Mouse (Mus musculus): ENCODE data around the gene Glce. TPM values are rescaled to one million over a fixed set of nuclear protein-coding genes. Genes with fewer than 3 reads are reported as not detected.

The Glce gene
- total and polyA plus RNA-seq, 2 experiments from 2014 or later = 6.1 to 8.8 TPM

DNA sequence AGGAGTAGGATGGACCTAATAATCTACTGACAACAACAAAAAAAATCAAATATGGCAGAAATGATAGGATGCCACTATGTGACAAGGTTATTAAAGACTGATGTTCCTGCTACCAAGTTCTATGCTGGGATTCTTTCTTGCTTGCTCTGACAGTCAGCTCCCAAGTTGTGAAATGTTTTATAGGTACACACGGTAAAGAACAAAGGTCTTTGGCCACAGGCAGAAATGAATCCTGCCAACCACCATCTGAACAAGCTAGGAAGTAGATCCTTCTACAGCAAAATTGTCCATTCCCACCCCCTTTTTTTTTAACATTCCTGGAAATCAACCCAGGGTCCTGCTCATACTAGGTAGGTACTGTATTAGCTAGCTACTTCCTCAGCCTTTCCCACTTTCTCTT, 25.9 kb downstream of the Glce start:
- no peak overlapping the region for H3K27ac ChIP-seq (ENCODE audit: low read depth)
- ATAC-seq (ENCODE audit: insufficient read depth, low read depth) = no peak
- no peak for TF ChIP-seq CTCF (IDR thresholded peaks at IDR 0.05; ENCODE audit: low read depth)
- no peak for TF ChIP-seq EP300 (IDR thresholded peaks at IDR 0.05; ENCODE audit: low read depth)
- H3K36me3 ChIP-seq (replicated peaks; ENCODE audit: control insufficient read depth, insufficient read depth, low read length) = no peaks in the 10 kb centered on the region
- WGBS = 82% methylated on average over 1 of the region's 1 CpGs
- H3K4me2 ChIP-seq (ENCODE audit: low read depth, low read length) = no peak overlapping the region
- DNase-seq (ENCODE audit: low spot score) = no peak
- no peak overlapping the region for H3K4me3 ChIP-seq (ENCODE audit: low read depth, low read length)
- H3K27me3 ChIP-seq (ENCODE audit: control insufficient read depth, insufficient read depth, low read length) = no peaks in the 10 kb centered on the region
- H3K4me1 ChIP-seq (ENCODE audit: control insufficient read depth, insufficient read depth) = no peaks in the 10 kb centered on the region
- no peaks in the 10 kb centered on the region for H3K9me3 ChIP-seq (replicated peaks; ENCODE audit: control insufficient read depth, low read length)
- H3K9ac ChIP-seq (replicated peaks; ENCODE audit: low read depth, low read length) = no peak overlapping the region

- H3K4me2 ChIP-seq (ENCODE audit: low read depth, low read length) = no peak overlapping the region
- TF ChIP-seq CTCF (IDR thresholded peaks at IDR 0.05; ENCODE audit: low read depth) (no peak), EP300 (IDR thresholded peaks at IDR 0.05; ENCODE audit: low read depth) (no peak)
- H3K4me1 ChIP-seq (ENCODE audit: control insufficient read depth, insufficient read depth) = no peaks in the 10 kb centered on the region
- H3K9me3 ChIP-seq (replicated peaks; ENCODE audit: control insufficient read depth, low read length) = no peaks in the 10 kb centered on the region
- no peak overlapping the region for H3K27ac ChIP-seq (ENCODE audit: low read depth)
- no peak for DNase-seq (ENCODE audit: low spot score)
- H3K9ac ChIP-seq (replicated peaks; ENCODE audit: low read depth, low read length) = no peak overlapping the region
- ATAC-seq (ENCODE audit: insufficient read depth, low read depth) = no peak
- no peaks in the 10 kb centered on the region for H3K27me3 ChIP-seq (ENCODE audit: control insufficient read depth, insufficient read depth, low read length)
- no peaks in the 10 kb centered on the region for H3K36me3 ChIP-seq (replicated peaks; ENCODE audit: control insufficient read depth, insufficient read depth, low read length)
- no peak overlapping the region for H3K4me3 ChIP-seq (ENCODE audit: low read depth, low read length)
- 78% methylated on average over 5 of the region's 5 CpGs for WGBS
Measured at GRCm38 (mm10) chr9:62091604-62092003, 30.9 kb downstream of the Glce start.

DNA sequence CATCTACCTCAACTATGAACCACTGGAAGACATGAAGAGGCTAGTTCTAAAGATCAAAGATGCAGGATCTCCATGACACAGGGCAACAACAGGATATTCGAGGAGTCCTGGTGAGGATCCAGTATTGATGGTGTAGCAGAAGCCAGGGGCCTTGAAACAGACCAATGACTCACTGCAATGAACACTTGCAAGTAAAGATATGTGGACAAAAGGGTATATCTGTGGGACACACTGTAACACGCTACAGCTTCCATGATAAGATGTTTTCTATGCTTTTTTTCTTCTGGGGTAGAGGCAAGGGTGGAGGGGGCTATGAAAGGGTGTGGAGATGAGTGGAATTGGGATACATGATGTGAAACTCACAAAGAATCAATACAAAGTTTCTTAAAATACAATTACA, 36.9 kb downstream of the Glce start:
- H3K9ac ChIP-seq (replicated peaks; ENCODE audit: low read depth, low read length) = no peak overlapping the region
- ATAC-seq (ENCODE audit: insufficient read depth, low read depth) (no peak), DNase-seq (ENCODE audit: low spot score) (no peak)
- TF ChIP-seq EP300 (IDR thresholded peaks at IDR 0.05; ENCODE audit: low read depth) = no peak
- H3K27me3 ChIP-seq (ENCODE audit: control insufficient read depth, insufficient read depth, low read length) = no peaks in the 10 kb centered on the region
- no peak overlapping the region for H3K4me3 ChIP-seq (ENCODE audit: low read depth, low read length)
- H3K9me3 ChIP-seq (replicated peaks; ENCODE audit: control insufficient read depth, low read length) = no peaks in the 10 kb centered on the region
- H3K36me3 ChIP-seq (replicated peaks; ENCODE audit: control insufficient read depth, insufficient read depth, low read length) = no peaks in the 10 kb centered on the region
- peaks cover 4% of the 10 kb centered on the region; the same call in 1 of the 2 replicates for H3K4me1 ChIP-seq (ENCODE audit: control insufficient read depth, insufficient read depth)
- 77% methylated on average over 2 of the region's 2 CpGs for WGBS
- H3K4me2 ChIP-seq (ENCODE audit: low read depth, low read length) = no peak overlapping the region
- H3K27ac ChIP-seq (ENCODE audit: low read depth) = no peak overlapping the region

DNA sequence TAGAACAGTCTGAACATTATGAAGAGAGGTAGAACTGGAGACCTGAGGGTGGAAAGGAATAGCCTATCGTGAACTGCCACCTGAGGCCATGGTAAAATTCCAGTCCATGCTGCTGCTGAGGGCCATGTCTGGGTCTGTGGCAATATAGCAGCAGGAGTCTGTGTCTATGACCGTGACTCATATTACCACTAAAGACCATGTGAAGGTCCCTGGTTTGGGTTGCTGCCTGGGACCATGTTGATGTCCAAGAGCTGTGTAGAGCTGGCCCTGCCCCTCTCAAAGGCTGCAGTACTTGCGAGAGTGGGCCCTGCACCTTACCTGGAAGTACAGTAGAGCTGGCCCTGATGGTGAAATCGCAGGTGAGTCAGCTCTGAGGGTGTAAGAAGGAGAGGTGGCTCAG, 37.6 kb downstream of the Glce start:
- Histone ChIP-seq H3K4me1 (ENCODE audit: control insufficient read depth, insufficient read depth) (peaks cover 4% of the 10 kb centered on the region; the same call in 1 of the 2 replicates), H3K4me2 (ENCODE audit: low read depth, low read length) (no peak overlapping the region), H3K4me3 (ENCODE audit: low read depth, low read length) (no peak overlapping the region), H3K9ac (replicated peaks; ENCODE audit: low read depth, low read length) (no peak overlapping the region), H3K36me3 (replicated peaks; ENCODE audit: control insufficient read depth, insufficient read depth, low read length) (no peaks in the 10 kb centered on the region), H3K9me3 (replicated peaks; ENCODE audit: control insufficient read depth, low read length) (no peaks in the 10 kb centered on the region), H3K27ac (ENCODE audit: low read depth) (no peak overlapping the region), H3K27me3 (ENCODE audit: control insufficient read depth, insufficient read depth, low read length) (no peaks in the 10 kb centered on the region)
- no peak for ATAC-seq (ENCODE audit: insufficient read depth, low read depth)
- WGBS = 95% methylated on average over 4 of the region's 4 CpGs
- DNase-seq (ENCODE audit: low spot score) = no peak
- TF ChIP-seq CTCF (IDR thresholded peaks at IDR 0.05; ENCODE audit: low read depth) (no peak), EP300 (IDR thresholded peaks at IDR 0.05; ENCODE audit: low read depth) (no peak)

- TF ChIP-seq EP300 (IDR thresholded peaks at IDR 0.05; ENCODE audit: low read depth) (no peak), CTCF (IDR thresholded peaks at IDR 0.05; ENCODE audit: low read depth) (no peak)
- WGBS = 4% methylated on average over 2 of the region's 2 CpGs
Measured at GRCm38 (mm10) chr9:62082986-62083385, 39.5 kb downstream of the Glce start.

GRCm38 (mm10) chr9:62081542-62081941, 40.9 kb downstream of the Glce start:
- no peak for DNase-seq (ENCODE audit: low spot score)
- WGBS = 78% methylated on average over 3 of the region's 3 CpGs
- ATAC-seq (ENCODE audit: insufficient read depth, low read depth) = no peak
- TF ChIP-seq EP300 (IDR thresholded peaks at IDR 0.05; ENCODE audit: low read depth) (no peak), CTCF (IDR thresholded peaks at IDR 0.05; ENCODE audit: low read depth) (no peak)
- Histone ChIP-seq H3K4me1 (ENCODE audit: control insufficient read depth, insufficient read depth) (peaks cover 4% of the 10 kb centered on the region; the same call in 1 of the 2 replicates), H3K27me3 (ENCODE audit: control insufficient read depth, insufficient read depth, low read length) (no peaks in the 10 kb centered on the region), H3K9me3 (replicated peaks; ENCODE audit: control insufficient read depth, low read length) (no peaks in the 10 kb centered on the region), H3K4me3 (ENCODE audit: low read depth, low read length) (no peak overlapping the region), H3K4me2 (ENCODE audit: low read depth, low read length) (no peak overlapping the region), H3K27ac (ENCODE audit: low read depth) (no peak overlapping the region), H3K36me3 (replicated peaks; ENCODE audit: control insufficient read depth, insufficient read depth, low read length) (no peaks in the 10 kb centered on the region), H3K9ac (replicated peaks; ENCODE audit: low read depth, low read length) (no peak overlapping the region)

More at GRCm38 (mm10) chr9:62082986-62083385, 39.5 kb downstream of the Glce start:
- Histone ChIP-seq H3K4me2 (ENCODE audit: low read depth, low read length) (no peak overlapping the region), H3K9me3 (replicated peaks; ENCODE audit: control insufficient read depth, low read length) (no peaks in the 10 kb centered on the region), H3K36me3 (replicated peaks; ENCODE audit: control insufficient read depth, insufficient read depth, low read length) (no peaks in the 10 kb centered on the region), H3K4me3 (ENCODE audit: low read depth, low read length) (no peak overlapping the region), H3K4me1 (ENCODE audit: control insufficient read depth, insufficient read depth) (peaks cover 4% of the 10 kb centered on the region; the same call in 1 of the 2 replicates), H3K9ac (replicated peaks; ENCODE audit: low read depth, low read length) (no peak overlapping the region), H3K27me3 (ENCODE audit: control insufficient read depth, insufficient read depth, low read length) (no peaks in the 10 kb centered on the region), H3K27ac (ENCODE audit: low read depth) (no peak overlapping the region)
- no peak for DNase-seq (ENCODE audit: low spot score)
- no peak for ATAC-seq (ENCODE audit: insufficient read depth, low read depth)

Data from heart, postnatal 0 days (tissue).